Mouse (Mus musculus): Measurements from ENCODE around the gene Slc5a10. TPM values are rescaled to one million over a fixed set of nuclear protein-coding genes. Genes with fewer than 3 reads are reported as not detected.

The Slc5a10 gene
- polyA plus RNA-seq, 1 experiment from 2014 or later: not detected

- Histone ChIP-seq H3K36me3 (ENCODE audit: control insufficient read depth, insufficient read depth, low read length) (no peaks in the 10 kb centered on the region), H3K4me1 (ENCODE audit: control insufficient read depth, insufficient read depth, low read length) (no peaks in the 10 kb centered on the region)
- WGBS: 93% methylated on average over 3 of the region's 3 CpGs
Observed at GRCm38 (mm10) chr11:61658360-61658922, 62.2 kb downstream of the Slc5a10 start.

GRCm38 (mm10) chr11:61657432-61657831, 63.2 kb downstream of the Slc5a10 start:
- H3K27ac ChIP-seq (replicated peaks; ENCODE audit: low read depth, low read length): no peak overlapping the region
- H3K36me3 ChIP-seq (ENCODE audit: control insufficient read depth, insufficient read depth, low read length): no peaks in the 10 kb centered on the region

More at GRCm38 (mm10) chr11:61658360-61658922, 62.2 kb downstream of the Slc5a10 start:
- DNase-seq: no peak
- Histone ChIP-seq H3K4me3 (replicated peaks; ENCODE audit: low read depth, low read length) (no peak overlapping the region), H3K27ac (replicated peaks; ENCODE audit: low read depth, low read length) (no peak overlapping the region), H3K9ac (replicated peaks; ENCODE audit: low read length) (no peak overlapping the region), H3K9me3 (ENCODE audit: control insufficient read depth, low read length) (no peaks in the 10 kb centered on the region), H3K4me2 (ENCODE audit: low read length) (no peak overlapping the region), H3K27me3 (ENCODE audit: control insufficient read depth, insufficient read depth, low read length) (no peaks in the 10 kb centered on the region)
- no peak for ATAC-seq (ENCODE audit: low FRiP score, low TSS enrichment)

GRCm38 (mm10) chr11:61656148-61656850, 64.3 kb downstream of the Slc5a10 start:
- no peaks in the 10 kb centered on the region for H3K4me1 ChIP-seq (ENCODE audit: control insufficient read depth, insufficient read depth, low read length)
- ATAC-seq (ENCODE audit: low FRiP score, low TSS enrichment): no peak
- no peak overlapping the region for H3K9ac ChIP-seq (replicated peaks; ENCODE audit: low read length)
- no peak overlapping the region for H3K4me2 ChIP-seq (ENCODE audit: low read length)
- H3K27ac ChIP-seq (replicated peaks; ENCODE audit: low read depth, low read length): no peak overlapping the region
- no peaks in the 10 kb centered on the region for H3K36me3 ChIP-seq (ENCODE audit: control insufficient read depth, insufficient read depth, low read length)
- DNase-seq: no peak
- no peak overlapping the region for H3K4me3 ChIP-seq (replicated peaks; ENCODE audit: low read depth, low read length)
- H3K27me3 ChIP-seq (ENCODE audit: control insufficient read depth, insufficient read depth, low read length): no peaks in the 10 kb centered on the region
- WGBS: 77% methylated on average over 6 of the region's 6 CpGs
- no peaks in the 10 kb centered on the region for H3K9me3 ChIP-seq (ENCODE audit: control insufficient read depth, low read length)

More at GRCm38 (mm10) chr11:61657432-61657831, 63.2 kb downstream of the Slc5a10 start:
- Histone ChIP-seq H3K4me1 (ENCODE audit: control insufficient read depth, insufficient read depth, low read length) (no peaks in the 10 kb centered on the region), H3K9me3 (ENCODE audit: control insufficient read depth, low read length) (no peaks in the 10 kb centered on the region), H3K4me2 (ENCODE audit: low read length) (no peak overlapping the region), H3K27me3 (ENCODE audit: control insufficient read depth, insufficient read depth, low read length) (no peaks in the 10 kb centered on the region), H3K9ac (replicated peaks; ENCODE audit: low read length) (no peak overlapping the region), H3K4me3 (replicated peaks; ENCODE audit: low read depth, low read length) (no peak overlapping the region)
- WGBS: 79% methylated on average over 2 of the region's 2 CpGs
- no peak for DNase-seq
- ATAC-seq (ENCODE audit: low FRiP score, low TSS enrichment): no peak

- Histone ChIP-seq H3K4me1 (ENCODE audit: control insufficient read depth, insufficient read depth, low read length) (no peaks in the 10 kb centered on the region), H3K9ac (replicated peaks; ENCODE audit: low read length) (no peak overlapping the region), H3K27me3 (ENCODE audit: control insufficient read depth, insufficient read depth, low read length) (no peaks in the 10 kb centered on the region), H3K36me3 (ENCODE audit: control insufficient read depth, insufficient read depth, low read length) (no peaks in the 10 kb centered on the region), H3K4me3 (replicated peaks; ENCODE audit: low read depth, low read length) (no peak overlapping the region), H3K4me2 (ENCODE audit: low read length) (no peak overlapping the region), H3K9me3 (ENCODE audit: control insufficient read depth, low read length) (no peaks in the 10 kb centered on the region), H3K27ac (replicated peaks; ENCODE audit: low read depth, low read length) (no peak overlapping the region)
- DNase-seq: no peak
- ATAC-seq (ENCODE audit: low FRiP score, low TSS enrichment): no peak
- WGBS: 74% methylated on average over 4 of the region's 4 CpGs
Observed at GRCm38 (mm10) chr11:61655649-61656048, 65.0 kb downstream of the Slc5a10 start.

- H3K27ac ChIP-seq (replicated peaks; ENCODE audit: low read depth, low read length): no peak overlapping the region
- ATAC-seq (ENCODE audit: low FRiP score, low TSS enrichment): no peak
- H3K36me3 ChIP-seq (ENCODE audit: control insufficient read depth, insufficient read depth, low read length): no peaks in the 10 kb centered on the region
- WGBS: 86% methylated on average over 4 of the region's 4 CpGs
- no peaks in the 10 kb centered on the region for H3K9me3 ChIP-seq (ENCODE audit: control insufficient read depth, low read length)
- no peak overlapping the region for H3K9ac ChIP-seq (replicated peaks; ENCODE audit: low read length)
- H3K4me3 ChIP-seq (replicated peaks; ENCODE audit: low read depth, low read length): no peak overlapping the region
- H3K27me3 ChIP-seq (ENCODE audit: control insufficient read depth, insufficient read depth, low read length): no peaks in the 10 kb centered on the region
- no peak overlapping the region for H3K4me2 ChIP-seq (ENCODE audit: low read length)
- DNase-seq: no peak
- H3K4me1 ChIP-seq (ENCODE audit: control insufficient read depth, insufficient read depth, low read length): no peaks in the 10 kb centered on the region
Observed at GRCm38 (mm10) chr11:61654786-61655311, 65.8 kb downstream of the Slc5a10 start.

GRCm38 (mm10) chr11:61653568-61653967, 67.1 kb downstream of the Slc5a10 start:
- Histone ChIP-seq H3K4me3 (replicated peaks; ENCODE audit: low read depth, low read length) (no peak overlapping the region), H3K27me3 (ENCODE audit: control insufficient read depth, insufficient read depth, low read length) (no peaks in the 10 kb centered on the region), H3K36me3 (ENCODE audit: control insufficient read depth, insufficient read depth, low read length) (no peaks in the 10 kb centered on the region), H3K4me1 (ENCODE audit: control insufficient read depth, insufficient read depth, low read length) (no peaks in the 10 kb centered on the region), H3K9ac (replicated peaks; ENCODE audit: low read length) (no peak overlapping the region), H3K9me3 (ENCODE audit: control insufficient read depth, low read length) (no peaks in the 10 kb centered on the region), H3K27ac (replicated peaks; ENCODE audit: low read depth, low read length) (no peak overlapping the region), H3K4me2 (ENCODE audit: low read length) (no peak overlapping the region)
- DNase-seq (no peak), ATAC-seq (ENCODE audit: low FRiP score, low TSS enrichment) (no peak)
- WGBS: 68% methylated on average over 2 of the region's 2 CpGs

- Histone ChIP-seq H3K9me3 (ENCODE audit: control insufficient read depth, low read length) (no peaks in the 10 kb centered on the region), H3K27ac (replicated peaks; ENCODE audit: low read depth, low read length) (no peak within 1 kb of the TSS), H3K4me1 (ENCODE audit: control insufficient read depth, insufficient read depth, low read length) (no peaks in the 10 kb centered on the region), H3K36me3 (ENCODE audit: control insufficient read depth, insufficient read depth, low read length) (no peaks in the 10 kb centered on the region), H3K4me2 (ENCODE audit: low read length) (no peak within 1 kb of the TSS), H3K4me3 (replicated peaks; ENCODE audit: low read depth, low read length) (no peak within 1 kb of the TSS), H3K27me3 (ENCODE audit: control insufficient read depth, insufficient read depth, low read length) (no peaks in the 10 kb centered on the region), H3K9ac (replicated peaks; ENCODE audit: low read length) (no peak within 1 kb of the TSS)
- 78% methylated on average over 10 of the region's 10 CpGs for WGBS
- ATAC-seq (ENCODE audit: low FRiP score, low TSS enrichment) (no peak), DNase-seq (no peak)
Observed at GRCm38 (mm10) chr11:61652686-61653447, 67.8 kb downstream of the Slc5a10 start, which contains the start of gene Grap. Gene Grap, plus strand, starts transcription at chr11:61653265.

- Histone ChIP-seq H3K36me3 (ENCODE audit: control insufficient read depth, insufficient read depth, low read length) (no peaks in the 10 kb centered on the region), H3K4me1 (ENCODE audit: control insufficient read depth, insufficient read depth, low read length) (no peaks in the 10 kb centered on the region), H3K9ac (replicated peaks; ENCODE audit: low read length) (no peak overlapping the region), H3K27ac (replicated peaks; ENCODE audit: low read depth, low read length) (no peak overlapping the region), H3K4me3 (replicated peaks; ENCODE audit: low read depth, low read length) (no peak overlapping the region), H3K4me2 (ENCODE audit: low read length) (no peak overlapping the region), H3K9me3 (ENCODE audit: control insufficient read depth, low read length) (no peaks in the 10 kb centered on the region), H3K27me3 (ENCODE audit: control insufficient read depth, insufficient read depth, low read length) (no peaks in the 10 kb centered on the region)
- no peak for ATAC-seq (ENCODE audit: low FRiP score, low TSS enrichment)
- no peak for DNase-seq
- WGBS: 92% methylated on average over 5 of the region's 5 CpGs
Observed at GRCm38 (mm10) chr11:61652216-61652615, 68.4 kb downstream of the Slc5a10 start.
